Mouse (Mus musculus) kidney, adult 10 weeks (tissue): Measurements from ENCODE around the gene 1700074P13Rik. TPM values are rescaled to one million over a fixed set of nuclear protein-coding genes. Genes with fewer than 3 reads are reported as not detected.

Experiments
- polyA plus RNA-seq: library from polyadenylated mRNA; stranded (reverse); fragments of 350-450 nt; fragmentation: Illumina TruSeq; extraction: RNeasy Lipid Tissue Mini Kit (QIAGEN cat#74804); gene quantifications from one replicate; pipeline ENCODE4 v1.2.3, GENCODE M21; 2014; ENCODE audit warnings: low read depth, low replicate concordance

Gene 1700074P13Rik
- not detected for polyA plus RNA-seq

DNA sequence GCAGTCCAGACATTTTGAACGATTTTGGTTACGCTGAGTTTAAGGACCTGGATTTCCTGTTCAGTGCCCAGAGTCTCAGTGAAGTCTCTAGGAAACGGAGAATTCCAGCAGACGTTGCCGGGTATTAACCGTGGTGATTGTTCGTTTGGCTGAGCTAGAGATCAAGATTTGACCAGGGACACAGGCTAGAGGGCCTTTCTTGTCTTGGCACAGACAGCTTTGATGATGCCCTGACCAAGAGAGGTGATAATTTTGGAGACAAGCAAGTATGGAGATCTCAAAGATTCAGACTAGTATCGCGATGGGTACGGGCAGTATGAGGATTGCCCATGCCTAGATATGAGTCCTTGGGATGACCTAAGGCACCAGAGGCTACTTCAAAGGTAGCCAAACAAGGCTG lies at the start of gene 1700074P13Rik:
Gene 1700074P13Rik, minus strand, starts transcription at position 101 of the 400 bp plus-strand sequence.

DNA sequence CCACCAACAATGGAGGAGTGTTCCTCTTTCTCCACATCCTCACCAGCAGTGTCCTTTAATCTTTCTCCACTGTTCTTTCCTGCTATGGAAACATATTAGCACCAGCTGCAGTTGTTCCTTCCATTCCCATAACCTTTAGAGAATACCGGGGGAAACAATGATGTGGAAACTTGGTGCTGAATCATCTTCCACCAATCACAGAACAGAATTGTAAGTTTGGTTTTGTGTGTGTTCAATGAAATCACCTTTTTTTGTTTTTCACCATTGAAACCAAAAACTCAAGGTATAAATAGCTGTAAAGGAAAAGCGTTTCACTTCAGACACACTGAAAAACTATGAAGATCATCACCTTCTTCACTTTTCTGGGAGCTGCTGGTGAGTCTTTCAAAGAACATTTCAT lies 24.1 kb upstream of the 1700074P13Rik start, which contains the start of gene 1810009J06Rik:
Gene 1810009J06Rik, plus strand, starts transcription at position 301 of the 400 bp plus-strand sequence.

DNA sequence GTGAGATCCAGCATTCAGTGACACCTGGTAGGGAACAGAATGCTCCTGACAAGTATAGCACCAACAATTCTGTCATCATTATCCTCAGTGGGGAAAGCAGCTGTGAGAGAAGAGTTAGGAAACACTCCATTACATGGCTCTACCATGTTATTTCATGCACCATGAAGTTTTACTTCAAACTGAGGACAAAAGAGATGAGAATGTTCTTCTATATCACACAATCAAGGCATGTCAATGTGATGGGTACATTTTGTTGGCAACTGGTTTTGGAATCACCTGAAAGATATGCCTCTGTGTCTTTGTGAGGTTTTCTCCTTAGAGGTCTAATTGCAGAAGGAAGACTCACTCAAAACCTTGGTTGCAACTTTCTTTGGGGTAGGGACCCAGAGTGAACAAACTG lies 11.4 kb upstream of the 1700074P13Rik start, which contains the start of gene Gm4744:
Gene Gm4744, minus strand, starts transcription at position 101 of the 400 bp plus-strand sequence.

GRCm38 (mm10) chr6:40900287-40900686 lies 40.1 kb downstream of the 1700074P13Rik start, which contains the start of gene Prss58:
TSS of gene Prss58 (minus strand) at chr6:40900387.

GRCm38 (mm10) chr6:40887394-40887793 lies 53.0 kb downstream of the 1700074P13Rik start, which contains the start of gene Moxd2:
TSS of gene Moxd2 (minus strand) at chr6:40887494.

Other genes starting within 250 kb of the 1700074P13Rik start
- not detected for gene Moxd2, start 53.1 kb downstream of the 1700074P13Rik start, polyA plus RNA-seq
- not detected for gene Prss58, start 40.2 kb downstream of the 1700074P13Rik start, polyA plus RNA-seq
- not detected for gene Gm4744, start 11.3 kb upstream of the 1700074P13Rik start, polyA plus RNA-seq
- not detected for gene 1810009J06Rik, start 24.2 kb upstream of the 1700074P13Rik start, polyA plus RNA-seq
- gene Gm2663, start 58.9 kb upstream of the 1700074P13Rik start, polyA plus RNA-seq: not detected
- not detected for gene 2210010C04Rik, start 95.0 kb upstream of the 1700074P13Rik start, polyA plus RNA-seq